Mouse (Mus musculus) 3134 (cell line): ENCODE results near the gene Cdh22.

Experiments
- DNase-seq: peaks from one replicate; pipeline ENCODE4 v3.0.0-alpha.2; 2011; ENCODE audit warnings: low spot score; ENCODE audit not compliant: insufficient read length; ENCODE audit errors: extremely low read depth

The Cdh22 gene

DNA sequence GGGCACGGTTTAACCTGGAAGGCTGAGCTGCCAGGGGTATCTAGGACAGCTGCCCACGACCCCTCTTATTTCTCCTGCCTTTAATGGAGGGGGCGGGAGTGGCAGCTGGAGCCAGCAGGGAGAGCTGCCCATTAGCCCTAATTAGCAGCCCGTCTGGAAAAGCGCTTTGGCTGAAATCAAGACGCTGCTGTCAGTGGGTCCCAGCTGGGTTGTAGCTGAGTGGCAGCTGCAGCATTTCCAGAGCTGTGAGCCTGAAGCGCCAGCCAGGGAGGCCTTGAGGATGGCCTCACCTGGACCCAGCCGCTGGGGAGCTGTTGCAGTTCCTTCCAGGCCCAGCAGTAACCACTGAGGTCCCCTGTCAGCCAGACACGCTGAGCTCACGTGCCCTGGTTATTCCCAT lies 138.3 kb downstream of the Cdh22 start:
- no peak for DNase-seq

DNA sequence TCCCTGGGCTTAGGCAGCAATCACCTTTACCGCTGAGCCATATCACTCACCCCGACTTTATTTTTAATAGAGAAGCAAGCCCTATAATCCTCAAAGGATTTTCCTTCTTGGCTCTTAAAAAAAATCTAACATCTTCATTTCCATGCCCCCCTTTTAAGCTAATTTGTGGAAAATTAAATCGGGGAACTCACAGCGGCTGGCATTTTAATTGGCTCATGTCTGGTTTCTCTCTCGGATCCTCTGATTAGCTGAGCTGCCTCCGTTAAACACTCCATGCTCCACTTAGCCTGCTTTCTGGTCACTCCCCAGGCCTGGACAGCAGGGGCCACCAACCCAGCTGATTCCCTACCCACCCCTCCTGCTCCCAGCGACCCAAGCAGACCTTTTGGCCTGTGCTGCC lies 142.3 kb downstream of the Cdh22 start:
- no peak for DNase-seq

DNA sequence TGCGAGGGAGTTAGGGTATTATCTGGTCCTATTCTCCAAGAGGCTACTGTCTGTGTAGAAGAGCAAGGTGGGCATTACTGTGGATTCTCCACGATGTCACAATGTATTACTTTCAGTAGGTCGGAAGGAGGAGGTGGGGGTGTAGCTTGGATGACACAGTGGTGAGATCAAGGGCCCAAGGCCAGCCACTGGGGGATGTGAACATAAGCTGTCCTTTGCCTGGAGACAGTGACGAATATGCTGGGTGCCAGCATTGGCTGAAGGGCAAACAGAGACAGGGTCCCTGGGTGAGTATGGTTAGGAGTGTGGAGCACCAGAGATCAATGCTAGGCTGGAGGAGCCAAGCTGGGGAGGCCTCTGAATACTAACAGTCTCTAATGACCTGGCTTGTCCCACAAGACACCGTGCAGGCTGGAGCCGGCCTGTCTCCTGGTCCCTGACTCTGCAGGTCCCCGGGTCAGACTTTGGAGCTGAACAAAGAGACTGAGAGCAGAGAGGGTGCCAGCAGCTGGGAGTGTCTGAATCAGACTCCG lies 143.2 kb downstream of the Cdh22 start:
- no peak for DNase-seq

DNA sequence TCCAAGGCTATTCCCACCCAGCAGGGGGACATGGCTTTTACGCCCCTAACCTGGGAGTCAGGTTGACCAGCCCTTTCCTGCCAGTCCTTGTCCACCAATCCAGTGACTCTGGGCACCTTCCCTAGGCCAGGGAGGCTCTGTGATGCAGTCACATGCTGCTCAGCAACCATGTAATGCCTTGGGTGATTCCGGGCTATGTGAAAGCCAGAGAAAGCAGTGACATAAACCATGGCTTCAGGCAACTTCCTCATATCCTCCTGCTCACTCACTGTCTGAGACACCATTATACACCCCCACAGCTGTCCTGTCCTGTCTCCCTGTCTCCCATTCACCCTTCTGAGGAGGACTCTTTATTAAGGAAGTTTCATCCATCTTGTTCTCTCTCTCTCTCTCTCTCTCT lies 144.0 kb downstream of the Cdh22 start, which contains the start of gene 1700025C18Rik:
TSS of gene 1700025C18Rik (minus strand) at position 101 of the 400 bp plus-strand sequence.
- no peak for DNase-seq

DNA sequence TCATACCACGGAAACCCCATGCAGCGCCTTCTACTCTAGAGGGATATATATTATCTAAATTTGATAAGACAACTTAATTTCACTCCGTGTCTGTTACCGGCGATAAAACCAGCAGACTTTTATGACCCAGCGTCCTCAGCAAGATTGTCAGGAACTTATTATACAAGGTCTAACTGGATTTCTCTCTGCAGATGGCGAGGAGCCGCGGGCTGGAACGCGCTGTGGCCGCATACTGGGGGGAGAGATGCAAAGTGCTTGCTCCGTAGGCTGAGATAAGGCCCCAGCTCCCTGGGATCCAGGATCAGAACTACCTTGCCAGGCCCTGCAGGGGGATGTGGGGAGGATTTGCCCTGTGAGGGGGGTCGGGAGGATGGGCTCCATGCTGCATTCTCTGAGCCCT lies 145.2 kb downstream of the Cdh22 start:
- DNase-seq, result no peak

DNA sequence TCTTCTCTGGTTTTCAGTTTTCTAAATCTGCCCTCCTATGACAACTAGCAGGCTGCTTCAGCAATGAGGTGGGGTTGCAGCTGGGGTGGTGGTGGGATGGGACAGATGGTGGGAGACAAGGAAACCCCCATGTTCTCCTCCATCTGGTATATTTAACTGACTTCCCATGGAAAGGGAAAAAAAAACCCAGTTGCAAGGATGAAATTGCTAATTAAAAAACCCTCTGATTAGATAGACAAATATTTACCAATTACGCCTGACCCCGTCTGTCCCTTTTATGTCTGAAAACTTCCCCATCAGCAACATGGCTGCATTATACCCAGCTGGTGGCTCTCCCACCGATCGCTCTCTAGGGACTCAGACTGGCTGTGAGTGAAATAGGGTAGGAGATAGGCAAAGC lies 148.0 kb downstream of the Cdh22 start:
- DNase-seq, result no peak

DNA sequence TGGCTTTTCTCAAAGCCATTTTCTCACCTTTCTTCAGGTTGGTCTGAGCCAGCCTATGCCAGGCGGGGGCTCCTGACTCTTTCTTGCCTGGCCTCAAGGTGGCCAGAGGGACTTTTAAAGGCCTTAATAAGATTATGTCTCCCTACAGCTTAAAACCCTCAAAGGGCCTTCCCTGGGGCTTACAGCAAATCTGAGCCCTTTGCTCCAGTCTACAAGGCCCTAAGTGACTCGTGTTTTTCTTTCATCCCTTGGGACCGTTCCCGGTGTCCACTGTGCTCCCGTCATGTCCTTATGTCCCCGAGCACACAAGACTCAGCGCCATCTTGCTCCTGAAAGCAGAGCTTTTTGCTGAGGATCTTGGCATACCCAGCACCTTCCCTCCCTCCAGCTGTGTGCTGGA lies 153.4 kb downstream of the Cdh22 start:
- DNase-seq, result no peak

DNA sequence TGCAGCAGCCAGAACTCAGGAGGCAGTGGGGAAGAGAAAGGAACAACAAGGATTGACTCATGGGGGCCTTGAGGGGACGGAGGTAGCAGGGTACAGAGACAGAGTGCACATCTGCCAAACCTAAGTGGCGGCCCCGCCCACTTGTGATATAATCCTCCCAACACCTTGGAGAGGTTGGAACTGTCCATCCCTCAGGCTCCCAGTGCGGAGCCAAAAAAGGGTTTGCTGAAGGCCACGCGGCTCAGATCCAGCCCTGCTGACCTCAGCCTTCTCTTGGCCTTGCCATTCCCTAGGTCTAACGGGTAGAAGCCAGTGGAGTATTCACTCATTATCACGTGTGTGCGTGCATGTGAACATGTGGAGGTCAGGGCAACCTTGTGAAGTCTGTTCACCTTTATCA lies 154.0 kb downstream of the Cdh22 start:
- no peak for DNase-seq

DNA sequence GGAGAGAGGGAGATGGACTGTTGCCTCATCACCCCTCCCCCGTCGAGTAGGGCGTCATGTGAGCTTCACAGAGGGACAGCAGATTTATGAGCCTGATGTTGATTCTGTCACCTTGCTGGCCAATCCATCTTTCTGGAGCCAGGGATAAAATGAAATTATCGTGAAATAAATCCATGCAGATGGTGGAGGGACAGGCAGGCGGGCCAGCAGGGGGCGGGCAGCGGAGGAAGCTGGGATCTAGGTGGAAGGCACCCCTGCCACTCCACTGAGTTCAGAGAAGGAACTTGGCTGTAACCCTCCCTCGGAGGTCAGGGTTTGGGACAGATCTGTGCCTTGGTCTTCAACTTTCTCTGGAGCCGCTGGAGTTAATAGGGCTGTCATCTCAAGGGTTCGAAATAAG lies 156.0 kb downstream of the Cdh22 start:
- no peak for DNase-seq

DNA sequence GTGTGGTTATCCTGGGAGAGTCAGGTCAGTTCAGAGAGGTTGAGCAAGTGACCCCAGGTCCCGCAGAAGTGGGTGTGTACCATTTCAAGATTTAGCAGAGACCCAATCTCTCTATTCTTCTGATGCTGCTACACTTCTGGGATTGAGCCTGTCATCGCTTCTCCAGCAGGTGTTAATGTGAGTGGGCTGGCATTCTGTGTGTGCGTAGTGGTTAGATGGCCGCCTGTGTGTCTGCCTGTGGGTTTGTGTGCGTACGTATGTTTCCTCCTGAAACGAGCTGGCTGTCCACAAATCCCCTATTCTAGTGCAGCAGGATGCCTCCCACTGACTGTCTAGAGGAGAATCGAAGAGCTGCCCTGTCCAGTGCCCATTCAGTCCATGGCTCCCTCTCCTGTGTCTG lies 156.6 kb downstream of the Cdh22 start:
- no peak for DNase-seq

DNA sequence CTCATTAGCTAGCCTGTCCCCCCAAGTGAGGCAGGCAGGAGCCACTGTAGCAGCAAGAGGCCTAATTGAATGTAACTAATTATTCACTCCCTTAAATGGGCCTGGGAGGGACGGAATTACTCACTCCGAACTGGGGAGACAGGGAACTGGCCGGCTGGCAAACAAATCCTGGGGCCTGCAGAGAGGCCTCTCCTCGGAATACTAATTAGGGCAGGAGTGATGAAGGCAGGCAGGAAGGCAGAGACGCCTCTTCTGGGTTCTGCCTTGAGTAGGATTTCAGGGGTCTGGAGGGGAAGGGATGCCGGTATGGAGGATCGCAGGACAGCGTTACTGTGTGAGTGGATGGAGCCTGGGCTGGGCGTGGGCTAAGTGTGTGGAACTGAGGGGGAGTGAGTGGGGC lies 157.6 kb downstream of the Cdh22 start:
- DNase-seq, result no peak

DNA sequence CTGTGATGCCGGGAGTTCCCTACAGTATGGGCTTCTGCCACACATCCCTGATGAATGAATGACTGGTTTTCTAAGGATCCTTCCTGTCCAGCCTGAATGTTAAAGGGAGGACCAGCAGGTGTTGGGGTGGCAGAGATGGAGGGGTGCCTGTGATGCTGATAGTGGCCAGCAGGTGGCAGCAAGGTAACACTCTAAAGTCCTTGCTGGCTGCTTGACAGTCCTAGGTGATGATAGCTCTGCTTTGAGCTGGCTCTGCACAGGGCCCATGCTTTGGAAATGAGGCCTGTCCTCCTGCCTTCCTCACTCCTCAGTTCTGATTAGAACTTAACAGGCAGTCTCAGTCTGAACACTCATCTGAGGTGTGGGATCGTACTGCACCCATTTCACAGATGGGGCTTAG lies 159.7 kb downstream of the Cdh22 start:
- DNase-seq, result no peak

DNA sequence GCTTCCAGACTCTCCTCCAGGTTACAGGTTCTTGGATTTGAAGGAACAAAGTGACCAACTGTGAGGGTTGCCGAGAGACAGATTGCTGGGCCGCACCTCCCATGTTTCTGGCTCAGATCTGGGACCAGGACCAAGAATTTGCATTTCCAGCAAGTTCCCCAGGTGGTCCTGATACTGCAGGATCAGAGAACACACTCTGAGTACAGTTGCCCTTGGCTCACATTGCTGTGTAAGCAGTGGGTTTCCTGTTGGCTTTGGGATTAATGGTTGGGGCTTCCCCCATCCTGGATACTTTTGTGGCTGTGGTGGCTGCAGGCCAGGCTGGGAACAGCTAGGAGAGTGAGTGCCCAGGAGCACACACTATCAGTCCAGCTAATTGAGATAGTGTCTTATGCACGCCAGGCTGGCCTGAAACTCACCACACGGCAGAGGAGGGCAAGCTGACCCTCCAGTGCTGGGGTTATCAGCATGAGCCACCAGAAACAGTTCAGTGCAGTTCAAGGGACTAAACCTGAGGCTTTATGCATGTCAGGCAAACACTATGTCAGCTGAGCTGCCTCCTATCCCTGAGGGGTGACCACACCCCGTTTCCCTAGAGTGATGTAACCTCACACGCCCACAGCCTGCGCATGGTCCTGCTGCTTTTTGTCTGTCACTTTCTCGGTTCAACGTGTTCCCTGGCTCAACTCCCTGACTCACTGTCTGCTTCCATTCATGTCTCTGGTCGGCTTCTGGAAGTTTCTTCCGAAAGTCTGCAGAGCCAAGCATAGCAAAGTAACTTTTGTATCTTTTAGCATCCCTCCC lies 160.4 kb downstream of the Cdh22 start:
- no peak for DNase-seq

DNA sequence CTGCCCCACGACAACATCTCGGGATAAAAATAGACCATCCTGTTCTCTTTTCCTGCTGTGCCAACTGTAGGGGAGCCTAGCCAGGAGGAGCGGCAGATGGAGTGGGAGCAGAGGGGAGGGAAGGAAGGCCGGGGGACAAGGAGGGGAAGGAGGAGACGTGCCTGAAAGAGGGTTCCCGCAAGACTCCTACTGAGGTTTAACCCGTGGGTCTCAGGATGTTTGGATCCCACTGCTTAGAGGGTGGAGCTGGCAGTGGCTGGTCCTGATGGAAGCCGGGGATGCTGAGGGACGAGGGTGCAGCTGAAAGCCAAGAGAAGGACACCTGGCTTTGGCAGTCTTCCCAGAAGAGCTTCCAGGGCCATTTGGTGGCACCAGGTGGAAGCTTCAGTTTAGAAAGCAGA lies 161.3 kb downstream of the Cdh22 start:
- DNase-seq, result no peak

DNA sequence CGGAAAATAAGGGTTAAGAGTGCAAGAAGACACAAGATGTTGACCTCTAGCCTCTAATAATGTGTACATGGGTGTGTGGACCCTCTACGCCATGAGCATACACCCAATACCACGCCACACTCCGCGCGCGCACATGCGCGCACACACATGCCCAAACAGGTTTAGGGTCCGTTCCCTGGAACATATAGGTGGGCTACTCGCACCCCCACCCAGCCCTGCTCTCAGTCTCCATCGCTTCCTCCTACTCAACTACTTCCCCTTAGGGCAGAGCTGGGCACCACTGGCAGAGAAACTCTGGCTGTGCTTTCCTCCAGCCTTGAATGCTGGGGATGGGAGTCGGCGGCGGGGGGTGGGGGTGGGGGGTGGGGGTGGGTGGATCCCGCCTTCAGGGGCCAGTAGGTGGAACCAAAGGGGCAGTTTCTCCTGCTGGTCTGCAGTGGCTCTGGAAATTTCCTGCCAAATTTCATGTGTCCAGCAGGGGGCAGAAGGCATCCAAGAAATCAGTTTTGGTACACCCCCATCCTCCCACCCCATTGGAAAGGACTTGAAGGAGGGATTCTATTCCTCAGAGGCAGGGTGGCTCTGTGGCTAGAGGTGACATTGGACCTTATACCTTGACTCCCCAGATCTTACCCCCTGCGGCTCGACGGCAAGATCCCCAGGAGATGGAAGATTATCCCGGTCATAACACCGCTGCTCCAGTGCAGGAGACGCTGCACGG lies 164.4 kb downstream of the Cdh22 start:
- no peak for DNase-seq

DNA sequence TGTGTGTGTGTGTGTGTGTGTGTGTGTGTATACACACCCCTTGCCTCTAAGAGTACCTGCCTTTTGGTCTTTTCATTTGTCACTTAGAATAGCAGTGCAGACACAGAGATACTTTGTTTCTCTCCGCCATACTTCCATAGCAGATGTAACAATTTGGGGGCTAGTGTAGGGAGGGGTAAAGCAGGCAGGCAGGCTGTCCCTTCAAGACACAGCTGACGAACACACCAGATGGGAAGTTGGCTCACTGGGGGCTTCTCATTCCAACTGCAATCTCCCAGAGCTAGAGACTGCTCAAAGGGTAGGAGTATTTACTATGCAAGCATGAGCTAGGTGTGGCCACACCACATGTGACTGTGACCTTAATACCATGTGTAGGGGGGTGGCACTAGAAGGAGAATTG lies 165.8 kb downstream of the Cdh22 start:
- no peak for DNase-seq

DNA sequence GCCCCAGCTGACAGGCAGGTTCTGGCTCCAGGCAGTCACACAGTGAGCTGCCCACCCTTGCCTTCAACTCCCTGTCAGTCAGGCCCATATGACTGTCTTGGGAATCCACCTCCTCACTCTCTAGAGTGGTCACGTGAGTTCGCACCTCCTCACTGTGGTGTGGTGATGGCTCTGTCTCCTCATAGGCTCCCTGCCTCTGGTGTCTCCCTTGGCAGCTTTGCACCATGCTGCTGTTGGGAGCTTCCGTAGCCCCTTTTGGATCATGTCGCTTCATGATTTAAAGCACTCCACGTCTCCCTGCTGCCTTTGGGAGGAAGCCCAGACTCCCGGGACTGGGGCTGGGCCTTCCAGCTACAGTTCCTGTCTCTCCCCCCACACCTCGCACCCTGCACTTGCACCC lies 170.2 kb downstream of the Cdh22 start:
- DNase-seq, result no peak

DNA sequence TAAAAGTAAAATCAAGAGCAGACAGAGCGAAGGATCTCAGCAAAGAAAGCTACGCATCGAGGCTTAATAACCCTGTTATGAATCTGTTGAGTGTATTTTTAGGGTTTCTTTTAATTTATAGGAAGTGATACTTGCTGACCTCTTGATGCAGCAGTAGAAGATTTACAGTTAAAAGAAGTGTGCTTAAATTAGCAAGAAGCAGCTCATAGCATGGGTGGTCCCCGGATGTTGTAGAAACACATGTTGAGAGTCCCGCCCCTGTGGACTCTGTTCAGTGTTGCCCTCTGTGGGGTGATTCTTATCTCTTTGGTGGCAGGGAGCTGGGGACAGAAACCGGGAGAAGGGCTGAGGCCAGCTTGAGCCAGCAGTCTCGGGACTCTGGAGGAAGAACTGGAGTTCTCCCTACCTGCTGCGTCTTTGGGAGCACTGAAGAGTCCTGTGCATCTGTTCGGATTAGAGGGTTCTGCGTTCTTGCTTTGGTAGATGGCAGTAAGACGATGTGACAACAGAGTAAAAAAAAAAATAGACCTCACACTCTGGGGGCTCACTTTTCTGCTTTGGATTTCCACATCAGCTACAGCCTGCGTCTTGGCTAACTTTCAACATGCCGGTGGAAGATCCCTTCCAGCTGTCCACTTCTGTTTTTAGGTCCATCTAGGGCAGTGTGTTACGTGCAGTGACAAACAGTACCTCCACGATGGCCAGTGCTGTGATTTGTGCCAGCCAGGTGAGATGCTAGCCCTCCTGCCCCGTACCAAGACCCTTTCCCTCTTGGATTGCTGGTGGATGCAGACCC lies 172.8 kb downstream of the Cdh22 start:
- DNase-seq, result no peak
